Mouse (Mus musculus) CD4-positive, CD25-positive, alpha-beta regulatory T cell, adult 4 months (primary cell): Measurements from ENCODE around the gene Lrrc4. TPM values are rescaled to one million over a fixed set of nuclear protein-coding genes. Genes with fewer than 3 reads are reported as not detected.

ENCODE experiments used
- ATAC-seq: one replicate; pipeline ENCODE4 v1.8.0; 2017
- polyA plus RNA-seq, 2 experiments: library from polyadenylated mRNA; unstranded; fragments of 100-300 nt; shearing (Covaris generic); gene quantifications; one replicate each; pipeline ENCODE4 v1.2.1; 2017

The Lrrc4 gene
- polyA plus RNA-seq, 2 experiments from 2014 or later: 0.16 to 0.51 TPM

DNA sequence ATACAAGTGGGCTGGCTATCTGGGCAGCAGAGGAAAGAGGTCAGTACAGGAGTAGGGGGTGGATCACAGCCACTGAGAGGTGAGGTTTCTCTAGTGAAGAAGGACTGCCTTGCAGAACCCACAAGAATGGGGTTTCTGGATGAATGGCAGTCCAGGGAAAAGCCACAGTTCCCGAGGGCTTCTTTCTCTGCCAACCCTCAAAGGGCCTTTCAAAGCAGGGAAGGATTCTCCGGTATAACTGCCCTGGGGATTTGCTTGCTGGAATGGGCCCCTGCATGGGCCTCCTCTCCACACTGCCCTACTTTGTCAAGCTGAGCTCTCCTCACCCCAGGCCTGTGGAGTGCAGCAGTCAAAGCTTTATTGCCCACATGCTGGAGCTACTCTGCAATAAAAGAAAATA lies 22.1 kb upstream of the Lrrc4 start:
- ATAC-seq: no peak

- ATAC-seq: no peak
Measured at GRCm38 (mm10) chr6:28853164-28853563, 21.6 kb upstream of the Lrrc4 start.

- ATAC-seq: no peak
Measured at GRCm38 (mm10) chr6:28852342-28852741, 20.8 kb upstream of the Lrrc4 start.

GRCm38 (mm10) chr6:28850326-28850900 lies 18.9 kb upstream of the Lrrc4 start:
- ATAC-seq: no peak

GRCm38 (mm10) chr6:28849317-28849716 lies 17.8 kb upstream of the Lrrc4 start:
- ATAC-seq: no peak

DNA sequence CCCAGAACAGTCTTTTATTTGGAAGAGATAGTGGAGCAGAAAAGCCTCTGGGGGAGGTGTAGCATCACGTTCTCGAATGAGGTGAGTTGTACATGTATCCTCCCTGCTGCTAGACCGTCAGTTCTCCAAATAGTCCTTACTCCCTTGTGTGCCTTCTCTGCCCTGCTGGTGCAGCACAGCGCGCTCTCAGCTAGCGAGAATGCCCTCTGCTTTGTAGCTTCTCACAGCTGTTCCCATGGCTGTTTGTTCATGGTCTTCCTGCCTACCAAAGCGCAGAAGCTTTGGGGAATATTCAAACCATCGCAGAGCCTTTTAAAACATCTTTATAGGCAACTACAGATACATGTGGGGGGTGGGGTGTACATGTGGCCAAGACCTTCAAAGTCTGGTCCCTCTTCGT lies 17.3 kb upstream of the Lrrc4 start:
- ATAC-seq: no peak

DNA sequence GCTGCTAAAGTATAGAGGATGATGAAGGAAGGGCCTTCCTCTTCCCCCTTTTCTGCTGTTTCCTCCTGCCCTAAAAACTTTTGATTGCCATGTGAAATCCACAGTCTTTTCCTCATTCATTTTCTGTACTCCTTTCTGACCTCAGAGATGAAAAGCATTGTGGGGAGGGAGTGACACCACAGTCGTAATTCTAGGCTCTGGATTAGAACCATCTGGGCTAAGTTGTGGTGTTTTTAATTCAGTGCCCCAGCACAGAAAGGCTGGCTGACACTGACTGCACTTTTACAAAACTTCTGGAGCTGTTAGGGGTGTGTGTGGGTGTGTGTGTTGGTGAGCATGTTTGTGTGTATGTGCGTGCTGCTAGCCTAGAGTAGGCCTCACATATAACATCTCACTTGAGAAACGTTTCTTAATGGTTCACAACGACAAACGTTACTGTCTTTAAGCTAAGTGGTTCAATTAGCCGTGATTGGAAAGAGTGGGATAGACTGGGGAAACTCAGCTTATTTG lies 16.8 kb upstream of the Lrrc4 start:
- no peak for ATAC-seq

DNA sequence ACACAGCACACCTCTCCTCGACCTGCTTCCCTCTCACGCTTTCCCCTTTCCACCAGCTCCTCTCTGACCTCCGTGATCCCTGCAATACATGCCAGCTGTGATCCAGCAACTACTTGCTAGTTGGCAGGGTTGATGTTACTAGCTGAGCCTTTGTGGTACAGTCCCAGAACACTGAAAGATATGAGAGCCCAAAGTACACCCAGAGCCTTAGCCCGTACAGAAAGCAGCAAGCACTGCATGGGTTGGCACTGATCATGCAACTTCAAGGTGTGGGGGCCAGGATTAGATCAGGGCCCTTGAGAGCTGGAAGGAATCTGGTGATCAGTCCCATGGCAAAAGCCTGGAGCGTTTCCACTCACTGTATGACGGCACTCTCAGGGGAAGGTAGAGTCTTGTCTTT lies 16.1 kb upstream of the Lrrc4 start:
- ATAC-seq: no peak

- ATAC-seq: no peak
Measured at GRCm38 (mm10) chr6:28845610-28846009, 14.1 kb upstream of the Lrrc4 start.

DNA sequence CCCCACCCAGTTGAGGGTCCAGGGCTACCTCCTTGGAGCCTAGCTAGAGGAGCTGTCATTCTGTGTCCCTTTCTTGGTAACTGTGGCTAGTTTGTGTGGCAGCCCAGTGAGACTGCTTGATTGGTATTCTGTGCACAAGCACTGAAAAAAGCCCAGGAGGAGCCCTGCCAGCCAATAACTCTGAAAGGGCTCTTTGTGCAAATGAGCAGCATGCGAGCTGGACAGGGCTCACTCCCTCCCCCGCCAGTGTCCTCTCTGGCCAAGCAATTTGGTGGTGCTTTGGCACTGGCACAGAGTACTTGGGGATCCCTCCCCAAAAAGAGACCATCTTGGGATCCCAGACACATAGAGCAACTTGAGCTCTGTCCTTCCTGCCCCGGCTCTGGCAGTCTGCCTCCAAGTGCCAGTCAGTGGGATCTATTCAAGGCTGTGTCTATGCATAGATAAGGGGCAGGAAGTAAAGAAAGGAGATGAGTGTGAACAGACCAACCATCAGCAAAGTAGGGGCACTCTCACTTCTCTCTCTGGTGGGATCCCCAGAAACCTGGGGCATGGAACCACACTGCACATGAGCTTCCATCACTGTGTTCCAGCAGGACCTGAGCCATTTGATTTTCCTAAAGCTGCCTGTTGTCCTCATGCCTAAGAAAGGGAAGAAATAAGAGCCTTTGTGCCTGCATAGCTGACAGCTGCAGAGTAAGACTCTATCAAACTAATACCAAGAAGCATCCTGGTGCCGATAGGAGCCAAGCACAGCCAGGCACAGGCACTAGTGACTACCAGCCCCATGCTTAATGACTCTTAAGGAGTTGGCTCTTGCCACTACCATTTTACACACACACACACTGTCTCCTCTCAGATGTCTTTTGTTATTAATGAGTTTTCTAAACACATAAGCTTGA lies 11.1 kb upstream of the Lrrc4 start:
- no peak for ATAC-seq

- no peak for ATAC-seq
Measured at GRCm38 (mm10) chr6:28841569-28841968, 10.0 kb upstream of the Lrrc4 start.

DNA sequence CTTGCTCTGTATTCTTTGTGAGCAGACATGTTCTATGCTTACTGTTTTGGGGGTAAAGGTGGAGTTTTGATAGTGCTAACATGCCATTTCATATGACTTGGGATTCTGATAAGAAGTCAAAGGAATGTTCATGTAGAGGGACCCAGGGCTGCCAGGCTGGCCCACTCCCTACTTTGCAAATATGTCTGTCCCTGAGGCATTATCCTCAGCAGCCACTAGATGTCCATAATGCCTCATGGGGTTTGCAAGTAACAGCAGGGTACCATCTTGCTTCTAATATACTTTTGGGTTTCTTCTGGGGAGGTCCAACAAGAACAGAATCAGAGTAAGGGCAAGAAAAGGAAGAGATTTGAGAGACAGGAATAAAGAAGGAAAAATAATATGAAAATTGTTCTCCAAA lies 5.1 kb upstream of the Lrrc4 start:
- ATAC-seq: no peak

DNA sequence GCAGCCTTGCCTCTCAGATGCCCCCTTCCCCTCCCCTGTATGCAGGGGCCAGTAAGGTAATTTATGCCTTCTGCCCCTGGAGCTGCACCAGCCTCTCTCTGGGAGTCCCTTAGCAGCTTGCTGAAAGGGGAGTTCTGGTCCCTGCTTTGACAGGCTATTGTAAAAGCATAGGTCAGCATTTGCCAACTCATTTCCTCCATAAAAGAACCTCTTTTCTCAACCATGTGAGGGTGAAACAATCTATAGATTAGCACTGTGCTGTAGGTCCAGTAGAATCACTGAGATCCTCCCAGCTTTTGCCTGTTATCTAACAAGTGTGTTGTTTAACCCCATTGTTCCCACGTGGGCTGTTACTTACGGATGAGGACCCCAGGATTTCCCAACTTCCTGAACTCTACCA lies 2.5 kb upstream of the Lrrc4 start:
- ATAC-seq: no peak

GRCm38 (mm10) chr6:28833380-28833822 lies 1.9 kb upstream of the Lrrc4 start:
- ATAC-seq: no peak

GRCm38 (mm10) chr6:28832751-28833291 lies 1.3 kb upstream of the Lrrc4 start:
- no peak for ATAC-seq

DNA sequence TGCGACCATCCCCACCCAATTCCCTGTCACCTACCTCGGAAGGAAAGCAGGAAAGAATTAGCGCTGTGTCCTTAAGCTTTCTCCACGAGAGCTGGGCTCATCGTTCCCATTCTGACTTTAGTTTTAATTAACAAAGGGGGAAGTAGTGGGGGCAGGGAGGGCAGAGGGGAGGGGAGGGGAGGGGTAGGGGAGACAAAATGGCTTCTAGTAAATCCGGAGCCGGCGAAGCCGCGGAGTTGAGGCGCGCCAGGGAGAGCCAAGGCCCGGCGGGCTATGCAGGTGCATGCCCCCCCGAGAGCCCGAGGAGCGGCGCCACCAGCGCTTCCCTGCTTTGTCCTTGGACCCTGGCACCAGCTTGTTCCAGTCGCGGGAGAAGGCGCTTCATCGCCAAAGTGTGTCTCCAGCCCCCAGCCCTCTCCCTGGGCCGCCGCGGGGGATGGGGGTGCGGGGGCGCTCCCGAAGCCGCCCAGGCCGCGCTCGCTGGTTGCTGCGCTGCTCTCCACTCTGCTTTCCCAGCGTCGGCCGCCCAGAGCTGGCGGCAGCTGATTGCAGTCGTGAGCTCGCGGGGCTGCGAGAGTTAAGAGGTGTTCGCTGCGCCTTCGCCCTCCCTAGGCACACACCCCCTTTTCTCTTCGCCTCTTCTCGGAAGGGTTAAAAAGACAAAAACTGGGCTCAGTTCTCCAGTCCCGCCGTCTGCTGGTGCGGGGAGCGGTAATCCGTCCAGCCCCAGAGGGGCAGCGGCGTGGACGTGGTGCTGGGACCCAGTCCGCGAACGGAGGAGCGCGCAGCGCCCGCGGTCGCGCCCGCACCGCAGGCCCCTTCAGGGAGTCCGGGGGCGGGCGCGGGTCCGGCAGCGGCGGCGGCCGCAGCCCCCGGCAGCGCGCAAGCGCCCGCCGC lies 555 bp upstream of the Lrrc4 start:
- no peak for ATAC-seq

- no peak for ATAC-seq
Measured at GRCm38 (mm10) chr6:28830306-28830705, 1.2 kb downstream of the Lrrc4 start.

GRCm38 (mm10) chr6:28828593-28828992 lies 3.0 kb downstream of the Lrrc4 start:
- no peak for ATAC-seq

GRCm38 (mm10) chr6:28827565-28827964 lies 4.0 kb downstream of the Lrrc4 start:
- ATAC-seq: no peak

DNA sequence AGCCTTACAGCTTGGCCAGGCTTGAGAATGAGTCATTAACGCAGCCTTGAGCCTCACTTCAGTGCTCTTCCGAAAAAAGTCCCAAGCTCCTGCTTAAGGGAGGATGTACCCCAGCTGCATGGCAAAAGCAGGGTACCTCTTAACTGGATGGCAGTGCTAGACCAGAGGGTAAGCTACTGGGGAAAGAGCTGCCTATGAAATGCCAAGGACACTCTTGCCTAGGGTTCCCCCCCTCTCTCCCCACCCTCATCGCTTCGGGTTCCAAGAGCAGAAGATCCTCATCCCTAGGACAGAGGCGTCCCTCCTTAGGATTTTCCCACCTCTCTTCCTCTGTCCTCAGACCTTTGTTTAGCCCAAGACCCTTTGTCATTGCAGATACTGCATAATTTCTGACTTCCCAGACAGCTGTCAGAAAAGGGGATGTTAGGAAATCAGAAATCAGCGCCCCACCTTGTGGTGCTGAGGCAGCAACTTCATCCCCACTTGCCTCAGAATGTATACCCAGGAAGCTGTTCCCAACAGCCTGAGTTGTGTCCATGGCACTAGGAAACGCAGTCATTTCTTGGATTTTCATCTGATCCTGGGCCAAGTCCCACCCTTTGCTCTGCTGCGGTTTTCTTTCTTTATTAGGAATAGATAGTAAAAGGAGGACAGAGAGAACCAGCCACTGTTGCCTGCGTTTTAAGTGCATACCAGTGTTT lies 4.7 kb downstream of the Lrrc4 start:
- ATAC-seq: no peak

GRCm38 (mm10) chr6:28825894-28826293 lies 5.7 kb downstream of the Lrrc4 start:
- ATAC-seq: no peak

DNA sequence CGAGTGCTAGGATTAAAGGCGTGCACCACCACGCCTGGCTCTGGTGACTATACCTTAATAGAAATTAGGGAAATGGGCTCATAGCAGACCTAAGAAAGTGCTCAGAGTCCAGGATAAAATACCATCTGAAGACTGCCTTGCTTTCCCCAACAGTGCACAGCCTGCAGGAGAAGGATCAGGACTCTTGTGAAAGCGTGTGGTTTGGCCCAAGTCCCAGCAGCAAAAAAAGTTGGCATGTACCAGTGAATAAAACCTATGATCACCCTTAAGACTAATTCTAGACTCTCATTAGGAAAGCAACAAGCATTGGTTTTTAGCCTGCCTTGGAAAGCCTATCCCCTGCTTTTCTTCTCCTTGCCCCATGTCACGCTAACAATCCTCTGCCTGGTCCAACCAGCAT lies 7.7 kb downstream of the Lrrc4 start:
- ATAC-seq: no peak
